Mouse (Mus musculus) ES-Bruce4 (cell line): ENCODE results near the gene 2310022A10Rik.
A peak's percentile ranks its signal among the peaks of the same experiment; 100 is the strongest.

ENCODE experiments used
- CTCF ChIP-seq: IDR thresholded peaks from one replicate; pipeline ENCODE4 v1.8.1; 2011; ENCODE audit warnings: low read depth, low read length
- EP300 ChIP-seq: IDR thresholded peaks from 2 replicates; pipeline ENCODE4 v1.6.1; 2011; ENCODE audit warnings: low read depth, low read length; ENCODE audit not compliant: insufficient read depth
- POLR2A ChIP-seq: IDR thresholded peaks from one replicate; pipeline ENCODE4 v1.8.1; 2011; ENCODE audit warnings: low read length; ENCODE audit not compliant: insufficient read depth

- TF ChIP-seq POLR2A (no peak), CTCF (no peak), EP300 (peak; percentile 52; the same call in 1 of the 2 replicates)
Measured at GRCm38 (mm10) chr7:27591266-27592216, 38.5 kb downstream of the 2310022A10Rik start, which contains the start of gene Akt2.
